Mouse (Mus musculus): Measurements from ENCODE around the gene Frs2.
"Not testable (repeated sequence)": the region's sequence is repeated elsewhere in the genome, so short reads cannot be mapped to it uniquely, and the experiment has no call there.

DNA sequence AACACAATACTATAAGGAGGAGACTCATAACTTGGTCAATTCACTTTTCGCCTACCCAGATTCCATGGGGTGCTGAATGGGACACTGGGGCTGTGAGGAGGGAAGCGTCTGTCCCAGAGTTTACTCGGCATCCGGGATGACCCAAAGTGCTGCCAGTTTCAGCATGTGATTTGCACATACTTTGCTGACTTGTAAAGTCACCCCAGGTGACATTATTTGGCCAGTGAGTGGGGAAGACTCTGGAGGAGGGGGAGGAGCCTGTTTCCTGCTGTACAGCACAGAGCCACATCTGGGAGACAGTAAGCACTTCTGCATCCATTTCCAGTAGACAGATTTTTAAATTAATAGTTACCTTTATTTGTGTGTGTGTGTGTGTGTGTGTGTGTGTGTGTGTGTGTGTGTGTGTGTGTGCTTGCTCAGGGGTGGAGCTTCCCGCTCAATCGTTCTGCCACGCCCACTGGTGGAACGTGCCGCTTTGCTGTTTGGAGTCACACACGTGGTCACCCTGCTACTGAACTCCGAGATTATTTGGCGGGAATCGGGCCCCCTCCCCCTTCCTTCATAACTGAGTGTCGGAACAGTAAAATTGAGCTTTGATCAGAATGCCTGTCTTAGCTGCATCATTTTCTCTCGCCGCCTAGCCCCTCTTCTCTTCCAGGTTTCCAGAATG is 104.7 kb downstream of the Frs2 start:
- not testable (repeated sequence) for TF ChIP-seq CTCF, EP300 (IDR thresholded peaks at IDR 0.05; ENCODE audit: low read depth)
